Mouse (Mus musculus): ENCODE results near the gene Ptprj. TPM values are rescaled to one million over a fixed set of nuclear protein-coding genes. Genes with fewer than 3 reads are reported as not detected.

Ptprj gene
- total and polyA plus RNA-seq, 3 experiments = 6.9 to 8.9 (median 7.3) TPM

- Histone ChIP-seq H3K79me2 (replicated peaks; ENCODE audit: control insufficient read depth, extremely low read depth, insufficient read depth, poor library complexity, severe bottlenecking) (peaks cover 37% of the 10 kb centered on the region), H3K9ac (ENCODE audit: insufficient read depth, low read depth) (no peak overlapping the region), H3K27me3 (replicated peaks) (no peaks in the 10 kb centered on the region), H3K4me3 (replicated peaks in 1 of 3; ENCODE audit: low read depth in 2 of 3, low read length in 2 of 3, poor library complexity in 1 of 3) (no peak overlapping the region), H3K4me2 (ENCODE audit: insufficient read depth, low read depth, poor library complexity, severe bottlenecking) (no peak overlapping the region), H3K27ac (ENCODE audit: insufficient read depth, low read depth) (no peak overlapping the region), H3K36me3 (replicated peaks in 1 of 2; ENCODE audit: control insufficient read depth in 1 of 2, insufficient read depth in 1 of 2, low read length in 1 of 2) (peaks cover 2 to 4% of the 10 kb centered on the region in 2 experiments), H3K9me3 (replicated peaks; ENCODE audit: low read length) (peaks cover 2% of the 10 kb centered on the region), H3K4me1 (ENCODE audit: control insufficient read depth in 1 of 2, insufficient read depth in 2 of 2) (peaks cover 23 to 86% of the 10 kb centered on the region in 2 experiments)
- no peak for DNase-seq (ENCODE audit: extremely low read depth)
- in situ Hi-C loops (cut with MboI; ENCODE audit: low pct_ligation_motif_present, low pct_unique_long_range_greater_than_20kb, low sequenced_read_pairs) (no loop called here), dilution Hi-C loops (cut with MboI; ENCODE audit: extremely low pct_ligation_motif_present, extremely low pct_unique_long_range_greater_than_20kb, low sequenced_read_pairs) (no loop called here)
- TF ChIP-seq CHD2 (IDR thresholded peaks at IDR 0.05; ENCODE audit: low read length) = no peak
- TF ChIP-seq TBP (conservative IDR thresholded peaks at IDR 0.05; ENCODE audit: low read depth, low read length) = no peak
- TF ChIP-seq EP300 (IDR thresholded peaks at IDR 0.05; ENCODE audit: low read length) = no peak
- no peak for TF ChIP-seq NRF1 (IDR thresholded peaks at IDR 0.05; ENCODE audit: low read depth, low read length)
- TF ChIP-seq ZNF384 (IDR thresholded peaks at IDR 0.05; ENCODE audit: low read depth, low read length) = no peak
- no peak for TF ChIP-seq ZC3H11A (IDR thresholded peaks at IDR 0.05; ENCODE audit: low read depth, low read length)
- TF ChIP-seq NELFE (IDR thresholded peaks at IDR 0.05; ENCODE audit: low read depth, low read length) = no peak
- no peak for TF ChIP-seq GABPA (IDR thresholded peaks at IDR 0.05; ENCODE audit: insufficient replicate concordance, low read depth, low read length)
- TF ChIP-seq USF2 (conservative IDR thresholded peaks at IDR 0.05; ENCODE audit: low read depth, low read length) = no peak
- TF ChIP-seq IRF4 (IDR thresholded peaks at IDR 0.05; ENCODE audit: low read depth, low read length) = no peak
- TF ChIP-seq POLR2AphosphoS2 (IDR thresholded peaks at IDR 0.05; ENCODE audit: low read depth, low read length) = no peak
- no peak for TF ChIP-seq MYC (IDR thresholded peaks at IDR 0.05; ENCODE audit: low read depth, low read length)
- TF ChIP-seq PAX5 (IDR thresholded peaks at IDR 0.05; ENCODE audit: low read length) = no peak
- TF ChIP-seq MAZ (IDR thresholded peaks at IDR 0.05; ENCODE audit: low read depth, low read length) = no peak
- TF ChIP-seq MAX (IDR thresholded peaks at IDR 0.05; ENCODE audit: low read length) = no peak
- TF ChIP-seq MXI1 (IDR thresholded peaks at IDR 0.05; ENCODE audit: low read depth, low read length) = no peak
- TF ChIP-seq SMC3 (IDR thresholded peaks at IDR 0.05; ENCODE audit: low read depth, low read length) = no peak
- TF ChIP-seq KAT2A (IDR thresholded peaks at IDR 0.05; ENCODE audit: insufficient replicate concordance, low read length) = no peak
- TF ChIP-seq USF1 (IDR thresholded peaks at IDR 0.05; ENCODE audit: low read depth, low read length) = no peak
Measured at GRCm38 (mm10) chr2:90570871-90571270, 9.6 kb downstream of the Ptprj start.

DNA sequence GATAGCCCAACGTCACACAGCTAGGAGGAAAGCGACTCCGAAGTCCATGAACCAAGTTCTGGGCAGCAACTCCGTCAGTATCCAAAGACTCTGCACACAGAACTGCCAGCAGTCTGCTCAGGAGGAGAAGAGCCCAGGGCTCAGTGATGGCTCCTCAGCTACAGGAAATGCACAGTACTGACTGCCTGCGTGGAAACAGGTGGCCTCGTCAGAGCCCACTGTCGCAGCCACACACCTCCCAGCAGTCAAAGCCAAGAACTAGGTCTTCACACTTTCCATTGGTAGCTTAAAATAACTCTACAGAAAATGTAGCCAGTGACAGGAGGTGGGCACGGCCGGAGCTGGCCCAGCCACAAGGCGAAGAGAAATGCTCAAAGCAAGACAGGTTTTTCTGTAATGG is 10.2 kb downstream of the Ptprj start:
- H3K27me3 ChIP-seq (replicated peaks) = no peaks in the 10 kb centered on the region
- dilution Hi-C loops (cut with MboI; ENCODE audit: extremely low pct_ligation_motif_present, extremely low pct_unique_long_range_greater_than_20kb, low sequenced_read_pairs) (no loop called here), in situ Hi-C loops (cut with MboI; ENCODE audit: low pct_ligation_motif_present, low pct_unique_long_range_greater_than_20kb, low sequenced_read_pairs) (no loop called here)
- TF ChIP-seq HCFC1 (IDR thresholded peaks at IDR 0.05; ENCODE audit: low read depth, low read length) (no peak), E2F4 (IDR thresholded peaks at IDR 0.05; ENCODE audit: insufficient replicate concordance, low read depth, low read length) (no peak), IRF4 (IDR thresholded peaks at IDR 0.05; ENCODE audit: low read depth, low read length) (0 out of 2 replicates have a peak, but pooled peaks have one; percentile 19), MEF2A (IDR thresholded peaks at IDR 0.05; ENCODE audit: borderline replicate concordance, low read depth, low read length) (peak; percentile 64; the same call in 1 of the 2 replicates), CTCF (conservative IDR thresholded peaks at IDR 0.05 in 1 of 2, IDR thresholded peaks at IDR 0.05 in 1 of 2; ENCODE audit: low read depth in 2 of 2, low read length in 2 of 2) (no peak), ETS1 (conservative IDR thresholded peaks at IDR 0.05; ENCODE audit: low read depth, low read length) (no peak), PAX5 (IDR thresholded peaks at IDR 0.05; ENCODE audit: low read length) (no peak), MAX (IDR thresholded peaks at IDR 0.05; ENCODE audit: low read length) (peak; percentile 44; the same call in 1 of the 2 replicates), EP300 (IDR thresholded peaks at IDR 0.05; ENCODE audit: low read length) (peak; percentile 52; the same call in 1 of the 2 replicates)
- H3K36me3 ChIP-seq (replicated peaks in 1 of 2; ENCODE audit: control insufficient read depth in 1 of 2, insufficient read depth in 1 of 2, low read length in 1 of 2) = peaks cover 2 to 4% of the 10 kb centered on the region in 2 experiments
- no peak overlapping the region for H3K27ac ChIP-seq (ENCODE audit: insufficient read depth, low read depth)
- peak overlapping the region; percentile 61 for H3K4me2 ChIP-seq (ENCODE audit: insufficient read depth, low read depth, poor library complexity, severe bottlenecking)
- peaks cover 2% of the 10 kb centered on the region for H3K9me3 ChIP-seq (replicated peaks; ENCODE audit: low read length)
- no peak for DNase-seq (ENCODE audit: extremely low read depth)
- peaks cover 32% of the 10 kb centered on the region for H3K79me2 ChIP-seq (replicated peaks; ENCODE audit: control insufficient read depth, extremely low read depth, insufficient read depth, poor library complexity, severe bottlenecking)
- H3K4me1 ChIP-seq (ENCODE audit: control insufficient read depth in 1 of 2, insufficient read depth in 2 of 2) = peaks cover 24 to 86% of the 10 kb centered on the region in 2 experiments
- no peak overlapping the region for H3K9ac ChIP-seq (ENCODE audit: insufficient read depth, low read depth)
- H3K4me3 ChIP-seq (replicated peaks in 1 of 3; ENCODE audit: low read depth in 2 of 3, low read length in 2 of 3, poor library complexity in 1 of 3) = no peak overlapping the region

All from CH12.LX (cell line).